Mouse (Mus musculus) splenic B cell, adult 2 months (primary cell): ENCODE data around the gene Ptcra.

Experiments used
- DNase-seq: peaks from one replicate; pipeline ENCODE4 v3.0.0-alpha.2; 2011; ENCODE audit warnings: low read depth, low spot score
- H3K27me3 ChIP-seq: 2 replicates; pipeline ENCODE4 v1.6.1; 2012; ENCODE audit warnings: mild to moderate bottlenecking, low read length, moderate library complexity, mixed read lengths; ENCODE audit not compliant: control insufficient read depth, poor library complexity, insufficient read depth, severe bottlenecking
- H3K36me3 ChIP-seq: 2 replicates; pipeline ENCODE4 v1.6.1; 2012; ENCODE audit warnings: mild to moderate bottlenecking, low read length, moderate library complexity, mixed read lengths; ENCODE audit not compliant: control insufficient read depth, poor library complexity, insufficient read depth, severe bottlenecking

Ptcra gene

DNA sequence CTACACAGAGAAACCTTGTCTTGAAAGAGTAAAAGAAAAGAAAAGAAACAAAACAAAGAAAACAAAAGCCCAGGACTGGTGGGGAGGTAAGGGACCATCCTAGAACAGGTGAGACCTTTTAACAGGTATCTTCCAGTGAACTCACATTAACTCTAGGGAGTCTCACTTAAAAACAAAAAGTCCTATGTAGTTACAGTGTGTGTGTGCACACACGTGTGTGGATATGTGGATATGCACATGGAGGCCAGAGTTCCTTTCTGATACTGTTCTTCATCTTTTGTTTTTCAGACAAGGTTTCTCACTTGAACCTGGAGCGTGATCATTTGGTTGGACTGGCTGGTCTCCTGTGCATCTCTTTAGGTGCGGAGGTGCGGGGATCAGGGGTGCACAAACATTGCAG is 12.9 kb downstream of the Ptcra start:
- H3K36me3 ChIP-seq = peaks cover 7% of the 10 kb centered on the region
- no peak for DNase-seq
- no peaks in the 10 kb centered on the region for H3K27me3 ChIP-seq

- no peak for DNase-seq
- Histone ChIP-seq H3K27me3 (no peaks in the 10 kb centered on the region), H3K36me3 (peaks cover 15% of the 10 kb centered on the region)
These were observed 14.2 kb downstream of the Ptcra start for GRCm38 (mm10) chr17:46749282-46749681.

GRCm38 (mm10) chr17:46747806-46748205 is 15.7 kb downstream of the Ptcra start:
- Histone ChIP-seq H3K27me3 (no peaks in the 10 kb centered on the region), H3K36me3 (peaks cover 21% of the 10 kb centered on the region)
- no peak for DNase-seq

GRCm38 (mm10) chr17:46747234-46747633 is 16.3 kb downstream of the Ptcra start:
- no peak for DNase-seq
- peaks cover 22% of the 10 kb centered on the region for H3K36me3 ChIP-seq
- no peaks in the 10 kb centered on the region for H3K27me3 ChIP-seq

DNA sequence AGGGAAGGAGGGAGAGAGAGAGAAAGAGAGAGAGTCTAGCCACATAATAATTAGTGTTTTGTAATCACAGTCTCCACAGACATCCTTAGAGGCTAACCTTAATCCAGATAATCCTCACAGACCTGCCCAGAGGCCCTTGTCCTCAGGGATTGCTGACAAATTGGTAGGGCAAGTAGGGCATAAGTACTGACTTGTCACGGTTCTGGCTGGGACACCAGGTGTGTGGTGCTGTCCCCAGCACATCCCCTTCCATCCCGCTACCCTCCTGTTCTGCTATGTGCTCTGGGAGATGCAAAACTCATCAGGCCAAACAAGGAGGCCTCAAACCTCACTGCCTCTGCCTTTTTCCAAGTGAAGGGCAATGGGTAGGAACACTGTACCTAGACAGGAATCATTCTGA is 18.0 kb downstream of the Ptcra start:
- H3K27me3 ChIP-seq = no peaks in the 10 kb centered on the region
- peaks cover 26% of the 10 kb centered on the region for H3K36me3 ChIP-seq
- no peak for DNase-seq

DNA sequence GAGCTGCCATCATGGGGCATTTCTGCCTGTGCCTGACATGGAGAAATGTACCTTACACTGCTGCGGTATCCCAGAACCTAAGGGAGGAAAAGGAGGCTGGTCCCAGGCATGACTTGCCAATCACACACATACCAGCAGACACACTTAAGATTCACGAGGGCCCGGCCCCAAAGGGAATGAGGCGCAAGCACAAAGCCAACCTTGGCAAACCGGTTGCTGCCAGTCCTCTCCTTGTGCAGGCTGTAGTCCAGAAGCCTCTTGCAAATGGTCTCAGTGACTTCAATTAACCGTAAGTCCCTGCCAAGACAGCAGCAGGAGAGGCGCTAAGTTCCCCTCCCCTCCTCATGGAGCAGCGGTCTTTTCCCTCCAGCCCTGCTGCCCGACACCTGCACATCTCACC is 20.5 kb downstream of the Ptcra start:
- DNase-seq = no peak
- H3K27me3 ChIP-seq = no peaks in the 10 kb centered on the region
- H3K36me3 ChIP-seq = peaks cover 26% of the 10 kb centered on the region

DNA sequence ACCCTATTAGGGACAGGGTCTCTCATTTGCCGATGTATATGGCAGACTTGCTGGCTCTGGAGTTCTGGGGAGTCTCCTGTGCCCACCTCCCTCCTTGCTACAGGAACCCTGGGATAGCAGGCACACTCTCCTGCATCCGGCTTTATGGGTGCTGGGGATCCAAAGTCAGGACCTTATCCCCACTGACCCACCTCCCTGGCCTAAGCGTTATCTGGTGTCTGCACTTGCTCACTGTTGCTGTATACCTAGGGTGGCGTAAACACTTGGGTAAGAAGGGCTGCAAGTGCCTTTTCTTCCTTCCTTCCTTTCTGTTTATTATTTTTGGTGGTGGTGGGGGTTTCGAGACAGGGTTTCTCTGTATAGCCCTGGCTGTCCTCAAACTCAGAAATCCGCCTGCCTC is 22.2 kb downstream of the Ptcra start:
- Histone ChIP-seq H3K27me3 (no peaks in the 10 kb centered on the region), H3K36me3 (peaks cover 27% of the 10 kb centered on the region)
- no peak for DNase-seq

GRCm38 (mm10) chr17:46736160-46736559 is 27.4 kb downstream of the Ptcra start:
- Histone ChIP-seq H3K27me3 (no peaks in the 10 kb centered on the region), H3K36me3 (peaks cover 10% of the 10 kb centered on the region)
- DNase-seq = peak; percentile 68

DNA sequence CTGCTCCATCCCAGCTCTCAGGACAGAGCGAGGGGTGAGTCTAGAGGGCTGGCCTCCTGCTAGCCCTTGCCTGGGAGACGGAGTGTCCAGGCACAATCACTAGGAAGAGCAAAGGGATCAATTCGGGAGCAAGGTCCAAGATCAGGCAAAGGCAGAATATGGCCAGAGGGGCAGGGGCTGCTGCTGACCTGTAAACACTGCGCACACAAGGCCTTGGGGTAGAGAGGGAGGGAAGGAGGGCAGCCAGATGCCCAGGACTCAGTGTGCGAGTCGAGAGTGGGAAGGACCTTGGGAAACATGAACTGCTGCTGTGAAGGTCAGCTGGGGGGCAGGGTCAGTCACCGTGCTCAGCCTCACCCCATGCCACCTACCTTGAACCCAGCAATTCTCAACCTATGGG is 28.2 kb downstream of the Ptcra start:
- no peak for DNase-seq
- H3K36me3 ChIP-seq = peaks cover 8% of the 10 kb centered on the region
- no peaks in the 10 kb centered on the region for H3K27me3 ChIP-seq

- H3K36me3 ChIP-seq = peaks cover 8% of the 10 kb centered on the region
- H3K27me3 ChIP-seq = no peaks in the 10 kb centered on the region
- DNase-seq = no peak
These were observed 29.5 kb downstream of the Ptcra start for GRCm38 (mm10) chr17:46734055-46734454.

DNA sequence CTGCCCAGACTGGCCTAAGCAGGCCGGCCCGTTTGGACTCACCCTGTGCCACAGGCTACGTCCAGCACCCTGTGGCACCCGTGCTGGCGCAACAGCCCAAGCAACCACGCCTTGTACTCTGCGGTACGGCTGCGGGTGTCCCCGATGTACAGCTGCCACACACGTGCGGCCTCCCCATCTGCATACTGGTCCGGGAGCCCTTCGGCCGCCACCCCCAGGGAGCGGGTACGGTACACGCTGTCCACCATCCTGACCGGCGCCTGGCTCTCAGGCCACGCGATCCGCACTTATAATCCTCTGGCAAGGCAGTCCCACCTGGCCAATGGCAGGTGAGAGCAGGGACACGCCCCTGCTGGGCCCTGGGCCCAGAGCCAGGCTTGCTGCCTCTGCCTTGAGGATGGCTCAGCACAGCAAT is 34.6 kb downstream of the Ptcra start, which contains the start of gene Gnmt:
Gene Gnmt, minus strand, starts transcription at position 265 of the 415 bp plus-strand sequence.
- Histone ChIP-seq H3K36me3 (0 out of 2 replicates have a peak, but pooled peaks cover under 1% of the 10 kb centered on the region), H3K27me3 (no peaks in the 10 kb centered on the region)
- DNase-seq = no peak

DNA sequence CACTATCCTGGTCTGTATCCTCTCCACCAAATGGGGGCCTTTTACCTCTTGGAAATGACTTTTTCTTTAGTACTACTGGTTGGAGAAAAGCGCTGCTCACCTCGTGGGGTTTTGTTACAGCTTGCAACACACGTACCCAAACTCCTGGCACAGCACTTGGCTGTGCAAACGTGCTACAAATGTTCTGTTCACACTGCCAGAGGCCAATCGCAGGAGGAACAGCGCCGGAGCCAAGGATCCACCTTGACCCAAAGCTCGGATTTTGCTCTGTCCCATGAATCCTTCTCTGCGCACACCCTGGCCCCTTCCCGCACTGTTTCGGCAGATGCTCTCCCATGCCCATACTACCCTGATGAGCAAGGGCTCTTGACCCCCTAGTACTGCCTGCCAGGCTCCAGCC is 35.0 kb downstream of the Ptcra start:
- DNase-seq = no peak
- H3K36me3 ChIP-seq = 0 out of 2 replicates have a peak, but pooled peaks cover 3% of the 10 kb centered on the region
- no peaks in the 10 kb centered on the region for H3K27me3 ChIP-seq

DNA sequence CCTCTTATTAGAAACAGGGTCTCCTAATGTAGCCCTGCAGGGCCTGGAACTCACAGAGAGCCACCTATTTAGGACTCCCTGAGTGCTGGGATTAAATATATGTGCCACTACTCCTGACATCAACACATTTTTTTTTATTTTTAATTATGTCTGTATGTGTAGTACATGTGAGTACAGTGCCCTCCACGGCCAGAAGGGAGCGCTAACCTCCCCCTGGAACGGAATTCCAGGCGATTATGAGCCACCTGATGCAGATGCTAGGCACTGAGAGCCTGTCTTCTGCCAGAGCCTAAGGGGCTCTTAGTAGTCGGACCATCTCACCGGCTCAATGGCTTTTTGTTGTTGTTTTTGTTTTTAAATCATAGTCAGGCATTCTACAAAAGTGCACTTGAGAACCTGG is 35.5 kb downstream of the Ptcra start:
- DNase-seq = no peak
- Histone ChIP-seq H3K36me3 (peaks cover 5% of the 10 kb centered on the region; the same call in 1 of the 2 replicates), H3K27me3 (no peaks in the 10 kb centered on the region)

GRCm38 (mm10) chr17:46727271-46727670 is 36.2 kb downstream of the Ptcra start:
- DNase-seq = no peak
- Histone ChIP-seq H3K36me3 (peaks cover 5% of the 10 kb centered on the region; the same call in 1 of the 2 replicates), H3K27me3 (no peaks in the 10 kb centered on the region)

- Histone ChIP-seq H3K36me3 (peaks cover 5% of the 10 kb centered on the region; the same call in 1 of the 2 replicates), H3K27me3 (no peaks in the 10 kb centered on the region)
- DNase-seq = no peak
These were observed 37.5 kb downstream of the Ptcra start for GRCm38 (mm10) chr17:46725731-46726645.
